Mouse (Mus musculus) C2C12 (cell line): ENCODE measurements at regions not wholly inside any gene's neighbourhood (a gene's known extent, or its start where the extent isn't known, plus 50 kb on each side); places are given as distances from the start of the nearest gene placed in this dataset.

ENCODE experiments used
- H3K27me3 ChIP-seq: one replicate; pipeline ENCODE4 v1.6.1; 2011; ENCODE audit not compliant: control insufficient read depth, insufficient read depth, insufficient read length
- H3K36me3 ChIP-seq: one replicate; pipeline ENCODE4 v1.6.1; 2011; ENCODE audit not compliant: control insufficient read depth, insufficient read depth
- H3K4me3 ChIP-seq: one replicate; pipeline ENCODE4 v1.5.1; 2011; ENCODE audit warnings: mild to moderate bottlenecking, control low read depth; ENCODE audit not compliant: poor library complexity, insufficient read depth, severe bottlenecking
- H3K79me2 ChIP-seq: one replicate; pipeline ENCODE4 v1.6.1; 2011; ENCODE audit not compliant: control insufficient read depth, insufficient read depth
- H3K79me3 ChIP-seq: one replicate; pipeline ENCODE4 v1.6.1; 2011; ENCODE audit warnings: low read depth, control low read depth
- H3ac ChIP-seq: one replicate; pipeline ENCODE3; 2011; ENCODE audit warnings: low read depth; ENCODE audit not compliant: control insufficient read depth, insufficient read length
- CEBPB ChIP-seq: IDR thresholded peaks from one replicate; pipeline ENCODE4 v1.6.1; 2011; ENCODE audit warnings: low read depth, mild to moderate bottlenecking, control low read depth, moderate library complexity
- CTCF ChIP-seq: IDR thresholded peaks from one replicate; pipeline ENCODE4 v1.5.1; 2011; ENCODE audit not compliant: control insufficient read depth, insufficient read depth, insufficient read length
- FOSL1 ChIP-seq: IDR thresholded peaks from one replicate; pipeline ENCODE4 v1.8.0; 2011; ENCODE audit warnings: mild to moderate bottlenecking, low read length; ENCODE audit not compliant: poor library complexity, insufficient read depth, severe bottlenecking
- MAX ChIP-seq: IDR thresholded peaks from one replicate; pipeline ENCODE4 v1.6.1; 2011; ENCODE audit warnings: mild to moderate bottlenecking, control low read depth
- MYOD1 ChIP-seq: IDR thresholded peaks from one replicate; pipeline ENCODE4 v1.6.1; 2011; ENCODE audit warnings: low read depth; ENCODE audit not compliant: control insufficient read depth, insufficient read length
- MYOG ChIP-seq: IDR thresholded peaks from one replicate; pipeline ENCODE4 v1.6.1; 2011; ENCODE audit not compliant: control insufficient read depth, insufficient read length; ENCODE audit errors: extremely low read depth
- USF1 ChIP-seq: IDR thresholded peaks from one replicate; pipeline ENCODE4 v1.6.1; 2011; ENCODE audit warnings: low read depth, mild to moderate bottlenecking, control low read depth, moderate library complexity

GRCm38 (mm10) chr7:98768460-98768859 is 65.6 kb downstream of the Thap12 start:
- Histone ChIP-seq H3K4me3 (no peak overlapping the region), H3K27me3 (no peaks in the 10 kb centered on the region), H3K79me3 (no peaks in the 10 kb centered on the region), H3ac (no peak overlapping the region), H3K79me2 (no peaks in the 10 kb centered on the region), H3K36me3 (no peaks in the 10 kb centered on the region)
- peak; percentile 52 for TF ChIP-seq USF1
- TF ChIP-seq FOSL1, result no peak

DNA sequence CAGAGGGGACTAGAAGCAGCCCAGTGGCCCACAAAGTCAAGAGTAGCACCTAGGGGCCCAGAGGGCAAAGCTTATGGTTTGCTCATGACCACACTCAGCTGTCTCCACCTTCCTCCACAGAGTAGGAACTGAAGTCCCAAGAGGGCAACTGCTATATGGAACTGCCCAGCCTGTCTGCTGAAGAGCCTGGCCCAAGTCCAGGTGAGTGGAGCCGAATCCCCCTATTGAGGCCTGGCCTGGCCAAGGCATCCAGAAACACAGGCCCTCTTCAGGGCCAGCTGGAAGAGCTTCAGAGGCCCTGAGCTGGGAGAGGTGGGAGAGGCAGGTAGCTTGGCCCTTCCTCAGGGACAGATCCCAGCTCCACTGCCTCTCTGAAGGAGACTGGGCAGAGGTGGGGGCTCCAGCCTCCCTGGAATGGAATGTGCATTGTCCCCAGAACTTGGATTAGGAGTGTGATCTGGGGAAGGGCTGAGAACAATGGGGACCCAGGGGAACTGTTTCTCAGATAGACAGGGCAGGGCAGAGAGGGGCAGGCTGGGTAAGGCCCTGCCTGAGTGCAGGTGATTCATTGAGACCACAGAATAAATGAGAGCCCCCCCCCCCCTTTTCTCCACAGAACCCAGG is 65.7 kb upstream of the Wnt11 start:
- Histone ChIP-seq H3K79me2 (no peaks in the 10 kb centered on the region), H3K27me3 (no peaks in the 10 kb centered on the region)
- TF ChIP-seq MYOG (no peak), MYOD1 (no peak), USF1 (no peak), CEBPB (no peak), FOSL1 (no peak), MAX (no peak), CTCF (no peak)

GRCm38 (mm10) chr7:98770257-98770890 is 64.5 kb upstream of the Wnt11 start:
- Histone ChIP-seq H3ac (no peak overlapping the region), H3K79me2 (no peaks in the 10 kb centered on the region), H3K79me3 (no peaks in the 10 kb centered on the region), H3K27me3 (no peaks in the 10 kb centered on the region), H3K36me3 (no peaks in the 10 kb centered on the region), H3K4me3 (no peak overlapping the region)
- TF ChIP-seq USF1 (no peak), FOSL1 (no peak), CEBPB (no peak), MYOD1 (no peak), MYOG (no peak), MAX (no peak), CTCF (no peak)

More for the DNA sequence above, 65.7 kb upstream of the Wnt11 start:
- Histone ChIP-seq H3K79me3 (no peaks in the 10 kb centered on the region), H3K36me3 (no peaks in the 10 kb centered on the region), H3K4me3 (no peak overlapping the region), H3ac (no peak overlapping the region)

DNA sequence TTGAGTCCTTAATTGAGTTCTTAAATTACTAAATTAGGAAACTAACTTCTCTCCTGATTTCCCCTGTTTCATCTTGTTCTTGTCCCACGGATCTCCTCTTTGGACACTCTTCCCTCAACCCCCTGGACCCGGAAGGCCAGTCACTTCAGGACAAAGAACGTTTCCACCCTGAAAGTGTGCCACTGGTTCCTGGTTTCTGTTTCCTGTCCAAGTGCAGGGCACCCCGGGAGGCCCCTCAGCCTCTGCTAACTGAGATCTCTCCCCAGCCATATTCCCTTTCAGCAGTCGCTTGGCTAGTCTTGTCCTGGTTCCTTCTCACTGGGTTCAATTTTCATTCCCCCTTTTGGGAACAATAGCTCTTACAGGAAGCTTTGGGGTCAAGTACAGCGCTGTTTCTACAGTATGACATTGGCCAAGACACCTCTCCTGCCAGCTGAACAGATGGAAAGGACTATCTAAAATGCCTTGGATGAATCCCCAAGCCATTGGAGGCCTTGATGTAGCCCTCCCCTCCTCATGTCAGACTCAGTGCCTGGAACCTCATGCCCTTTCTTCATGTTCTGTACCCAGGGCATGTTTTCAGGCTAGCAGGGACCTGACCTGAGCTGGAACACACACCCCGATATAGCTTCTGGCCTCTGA is 63.7 kb upstream of the Wnt11 start:
- H3K27me3 ChIP-seq, result peaks cover 2% of the 10 kb centered on the region
- no peaks in the 10 kb centered on the region for H3K36me3 ChIP-seq
- TF ChIP-seq MYOG, result no peak
- TF ChIP-seq FOSL1, result no peak
- TF ChIP-seq MAX, result no peak
- no peak for TF ChIP-seq USF1
- TF ChIP-seq CEBPB, result no peak
- TF ChIP-seq MYOD1, result no peak
- TF ChIP-seq CTCF, result no peak
- no peaks in the 10 kb centered on the region for H3K79me3 ChIP-seq
- no peaks in the 10 kb centered on the region for H3K79me2 ChIP-seq
- no peak overlapping the region for H3K4me3 ChIP-seq
- no peak overlapping the region for H3ac ChIP-seq

- TF ChIP-seq CTCF (no peak), MYOG (no peak), MAX (no peak), FOSL1 (no peak)
- Histone ChIP-seq H3K79me3 (no peaks in the 10 kb centered on the region), H3K27me3 (peaks cover 3% of the 10 kb centered on the region), H3K4me3 (no peak overlapping the region), H3K36me3 (no peaks in the 10 kb centered on the region), H3ac (no peak overlapping the region), H3K79me2 (no peaks in the 10 kb centered on the region)
Observed at GRCm38 (mm10) chr7:98774597-98774996, 60.3 kb upstream of the Wnt11 start.
